Mouse (Mus musculus): ENCODE data around the gene Cdh22.

GRCm38 (mm10) chr2:165187648-165188380 lies 46.8 kb downstream of the Cdh22 start:
- TF ChIP-seq CTCF (IDR thresholded peaks at IDR 0.05; ENCODE audit: borderline replicate concordance, extremely low read depth, insufficient read depth, insufficient read length): no peak
- TF ChIP-seq POLR2A (IDR thresholded peaks at IDR 0.05; ENCODE audit: borderline replicate concordance, extremely low read depth, insufficient read depth, insufficient read length, poor library complexity, severe bottlenecking): no peak

All from brain, embryonic 14.5 days (tissue).